Mouse (Mus musculus) spleen, postnatal 10 days (tissue): ENCODE data around the gene Erc1.

Experiments used
- DNase-seq, 2 experiments: peaks; one replicate each; pipeline ENCODE4 v3.0.0; 2021 to 2022; ENCODE audit warnings: low spot score in 2 of 2

Erc1 gene

GRCm38 (mm10) chr6:119521931-119522391 lies 326.0 kb downstream of the Erc1 start:
- DNase-seq: no peak

GRCm38 (mm10) chr6:119521482-119521900 lies 326.5 kb downstream of the Erc1 start:
- no peak for DNase-seq
